Mouse (Mus musculus) ES-Bruce4 (cell line): ENCODE results near the gene Ptprm. TPM values are rescaled to one million over a fixed set of nuclear protein-coding genes. Genes with fewer than 3 reads are reported as not detected.

Experiments
- H3K27ac ChIP-seq: 2 replicates; pipeline ENCODE4 v1.5.1; 2012; ENCODE audit warnings: low read length, inconsistent platforms; ENCODE audit not compliant: insufficient read depth
- H3K27me3 ChIP-seq: 2 replicates; pipeline ENCODE4 v1.6.1; 2012; ENCODE audit warnings: mild to moderate bottlenecking, low read length, inconsistent platforms; ENCODE audit not compliant: control insufficient read depth, poor library complexity, insufficient read depth, severe bottlenecking
- H3K36me3 ChIP-seq: 2 replicates; pipeline ENCODE4 v1.6.1; 2012; ENCODE audit warnings: inconsistent platforms, mild to moderate bottlenecking, low read length, moderate library complexity; ENCODE audit not compliant: control insufficient read depth, poor library complexity, insufficient read depth, severe bottlenecking
- H3K4me1 ChIP-seq: one replicate; pipeline ENCODE4 v1.8.1; 2011; ENCODE audit warnings: low read length; ENCODE audit not compliant: control insufficient read depth, insufficient read depth
- H3K4me3 ChIP-seq: 2 replicates; pipeline ENCODE4 v1.5.1; 2011; ENCODE audit warnings: low read depth, mild to moderate bottlenecking, low read length
- H3K9ac ChIP-seq: 2 replicates; pipeline ENCODE4 v1.6.1; 2012; ENCODE audit warnings: low read depth, mild to moderate bottlenecking, inconsistent platforms; ENCODE audit not compliant: poor library complexity, severe bottlenecking
- H3K9me3 ChIP-seq: replicated peaks from 2 replicates; pipeline ENCODE4 v1.6.1; 2012; ENCODE audit warnings: mild to moderate bottlenecking, low read length, inconsistent platforms; ENCODE audit not compliant: control insufficient read depth, poor library complexity, insufficient read depth, severe bottlenecking
- CTCF ChIP-seq: IDR thresholded peaks from one replicate; pipeline ENCODE4 v1.8.1; 2011; ENCODE audit warnings: low read depth, low read length
- EP300 ChIP-seq: IDR thresholded peaks from 2 replicates; pipeline ENCODE4 v1.6.1; 2011; ENCODE audit warnings: low read depth, low read length; ENCODE audit not compliant: insufficient read depth
- POLR2A ChIP-seq: IDR thresholded peaks from one replicate; pipeline ENCODE4 v1.8.1; 2011; ENCODE audit warnings: low read length; ENCODE audit not compliant: insufficient read depth
- polyA plus RNA-seq: library from polyadenylated mRNA; stranded (reverse); fragments of >200 nt; gene quantifications from 2 replicates; pipeline ENCODE4 v1.2.4, GENCODE M21; 2011; ENCODE audit warnings: low read depth; ENCODE audit not compliant: missing spikeins, insufficient read depth, insufficient read length

The Ptprm gene
- polyA plus RNA-seq, 1 experiment: 10.8 TPM

DNA sequence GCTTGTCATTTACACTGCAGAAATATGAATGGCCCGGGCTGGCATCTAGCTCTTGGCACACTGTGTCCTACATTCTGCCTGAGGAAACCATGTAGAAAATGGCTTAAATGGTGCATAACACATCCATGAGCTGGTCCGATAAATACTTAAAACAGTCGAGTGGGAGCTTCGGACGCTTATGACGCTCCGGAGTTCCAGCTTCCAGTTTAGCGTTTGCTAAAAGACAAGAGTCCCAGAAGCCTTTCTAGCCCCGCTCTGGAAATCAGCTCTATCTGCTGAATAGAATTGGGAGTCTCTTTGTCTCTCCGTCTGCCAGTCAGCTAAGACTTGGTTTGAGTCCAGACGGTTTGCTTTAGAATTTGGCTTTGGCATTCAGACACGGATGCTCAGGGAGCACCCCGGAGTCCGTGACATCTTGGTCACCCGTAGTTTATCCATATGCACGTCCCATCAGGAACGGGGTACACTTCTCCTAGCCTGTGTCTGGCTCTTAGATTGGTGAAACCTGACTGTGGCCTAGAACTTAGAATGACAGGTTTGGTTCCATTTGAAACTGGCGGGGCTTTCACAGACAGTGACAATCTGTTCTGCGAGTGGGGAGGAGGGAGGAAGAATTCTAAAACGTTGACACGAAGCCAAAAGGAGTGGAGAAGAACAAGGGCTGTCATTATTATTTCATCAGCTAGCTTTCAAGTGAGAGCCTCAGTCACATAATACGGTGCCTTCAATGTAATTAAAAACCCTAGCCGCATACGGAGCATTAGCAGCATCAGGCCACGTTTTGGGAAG is 667.4 kb downstream of the Ptprm start:
- H3K9ac ChIP-seq: no peak overlapping the region
- no peaks in the 10 kb centered on the region for H3K27me3 ChIP-seq
- H3K36me3 ChIP-seq: no peaks in the 10 kb centered on the region
- H3K9me3 ChIP-seq: no peaks in the 10 kb centered on the region
- H3K4me1 ChIP-seq: no peaks in the 10 kb centered on the region
- H3K4me3 ChIP-seq: no peak overlapping the region
- no peak overlapping the region for H3K27ac ChIP-seq
- no peak for TF ChIP-seq POLR2A
- TF ChIP-seq CTCF: no peak
- TF ChIP-seq EP300: no peak

DNA sequence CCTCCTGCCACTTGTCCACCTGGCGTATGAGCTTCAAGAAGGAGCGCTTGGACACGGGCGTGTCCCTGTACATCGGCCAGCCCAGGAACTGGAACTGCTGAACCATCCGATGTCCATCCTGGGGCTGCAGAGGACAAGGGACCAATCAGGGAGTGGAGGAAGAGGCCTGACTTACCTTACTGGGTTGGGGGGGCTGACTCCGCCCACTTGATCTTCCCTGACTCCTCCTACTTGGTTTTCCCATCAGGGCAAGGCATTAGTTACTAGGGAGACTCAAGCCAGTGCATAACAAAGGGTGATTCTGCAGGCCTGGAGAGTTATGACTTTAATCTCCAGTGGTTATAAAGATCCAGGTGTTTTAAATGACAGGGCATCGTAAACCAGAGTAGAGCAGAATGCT is 670.8 kb downstream of the Ptprm start:
- H3K27ac ChIP-seq: no peak overlapping the region
- H3K36me3 ChIP-seq: no peaks in the 10 kb centered on the region
- H3K9ac ChIP-seq: no peak overlapping the region
- no peaks in the 10 kb centered on the region for H3K9me3 ChIP-seq
- no peaks in the 10 kb centered on the region for H3K4me1 ChIP-seq
- H3K4me3 ChIP-seq: 0 out of 2 replicates have a peak overlapping the region, but pooled peaks have one; percentile 42
- no peaks in the 10 kb centered on the region for H3K27me3 ChIP-seq
- no peak for TF ChIP-seq POLR2A
- no peak for TF ChIP-seq CTCF
- no peak for TF ChIP-seq EP300

DNA sequence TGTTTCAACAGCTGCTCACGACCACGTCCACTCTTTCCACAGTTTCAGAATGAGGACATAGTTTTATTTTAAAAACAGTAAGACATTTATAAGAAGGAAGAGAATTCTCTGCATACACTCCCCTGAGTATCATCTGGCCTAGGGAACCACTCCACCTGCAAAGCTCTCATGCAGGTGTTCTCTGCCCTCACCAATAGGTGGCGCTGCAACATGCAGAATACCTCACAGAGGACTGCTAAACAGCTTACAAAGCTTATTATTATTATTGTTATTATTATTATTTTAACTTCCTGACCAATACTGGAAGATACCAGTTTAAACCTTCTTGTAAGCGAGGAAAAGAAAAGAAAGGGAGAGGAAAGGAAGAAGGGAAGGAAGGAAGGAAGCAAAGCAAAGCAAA is 673.6 kb downstream of the Ptprm start:
- Histone ChIP-seq H3K27ac (no peak overlapping the region), H3K4me1 (no peaks in the 10 kb centered on the region), H3K9me3 (no peaks in the 10 kb centered on the region), H3K4me3 (no peak overlapping the region), H3K9ac (no peak overlapping the region), H3K36me3 (no peaks in the 10 kb centered on the region), H3K27me3 (no peaks in the 10 kb centered on the region)
- TF ChIP-seq POLR2A (no peak), CTCF (peak; percentile 65)

DNA sequence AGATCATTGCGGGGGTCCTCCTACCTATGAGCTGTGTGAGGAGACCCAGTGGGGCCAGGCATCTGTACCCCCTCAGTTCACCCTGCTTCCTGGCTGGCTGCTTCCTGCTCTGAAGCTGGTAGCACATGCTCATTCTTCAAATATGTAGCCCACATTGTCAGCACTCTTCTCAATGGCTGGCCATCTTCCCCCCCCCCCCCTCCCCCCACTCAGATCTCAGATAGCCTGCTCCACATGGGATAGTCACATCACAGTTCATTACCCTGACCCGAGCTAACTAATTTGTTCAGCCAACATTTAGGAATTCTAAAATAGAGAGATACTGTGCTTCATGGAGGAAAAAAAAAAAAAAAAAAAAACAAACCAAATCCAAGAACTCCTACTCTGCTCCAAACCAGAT is 679.6 kb downstream of the Ptprm start:
- H3K27ac ChIP-seq: no peak overlapping the region
- H3K9me3 ChIP-seq: no peaks in the 10 kb centered on the region

DNA sequence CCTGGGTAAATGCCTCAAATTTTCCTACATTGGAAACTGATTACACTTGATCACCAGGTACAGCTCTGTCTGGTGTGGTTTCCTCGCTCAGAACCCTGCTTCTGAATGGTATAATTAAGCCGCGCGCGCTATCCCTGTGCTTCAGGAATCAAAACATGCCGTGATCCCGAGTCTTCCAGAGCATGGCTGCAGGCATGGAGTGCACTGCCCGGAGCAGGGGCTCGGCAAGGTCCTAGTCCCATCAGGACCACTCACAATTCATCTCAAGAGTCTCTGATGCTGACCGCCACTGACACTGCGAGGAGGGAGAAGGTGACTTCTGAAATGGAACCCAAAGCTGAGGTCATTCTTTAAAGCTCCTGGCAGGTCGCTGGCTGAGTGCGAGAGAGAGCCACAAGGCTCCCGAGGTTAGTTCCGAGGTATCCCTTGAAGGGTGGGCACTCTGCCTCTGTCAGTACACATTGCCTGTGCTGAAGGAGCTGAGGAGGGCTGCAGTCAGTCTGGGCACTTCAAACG is 682.5 kb downstream of the Ptprm start:
- no peak for TF ChIP-seq CTCF
- no peak for TF ChIP-seq EP300
- Histone ChIP-seq H3K27ac (no peak overlapping the region), H3K36me3 (no peaks in the 10 kb centered on the region), H3K9ac (no peak overlapping the region), H3K9me3 (no peaks in the 10 kb centered on the region), H3K4me3 (no peak overlapping the region), H3K4me1 (no peaks in the 10 kb centered on the region), H3K27me3 (no peaks in the 10 kb centered on the region)

More for the DNA sequence above, 679.6 kb downstream of the Ptprm start:
- Histone ChIP-seq H3K4me3 (no peak overlapping the region), H3K9ac (no peak overlapping the region), H3K36me3 (no peaks in the 10 kb centered on the region), H3K4me1 (no peaks in the 10 kb centered on the region), H3K27me3 (no peaks in the 10 kb centered on the region)
- TF ChIP-seq CTCF (no peak), POLR2A (no peak), EP300 (no peak)

DNA sequence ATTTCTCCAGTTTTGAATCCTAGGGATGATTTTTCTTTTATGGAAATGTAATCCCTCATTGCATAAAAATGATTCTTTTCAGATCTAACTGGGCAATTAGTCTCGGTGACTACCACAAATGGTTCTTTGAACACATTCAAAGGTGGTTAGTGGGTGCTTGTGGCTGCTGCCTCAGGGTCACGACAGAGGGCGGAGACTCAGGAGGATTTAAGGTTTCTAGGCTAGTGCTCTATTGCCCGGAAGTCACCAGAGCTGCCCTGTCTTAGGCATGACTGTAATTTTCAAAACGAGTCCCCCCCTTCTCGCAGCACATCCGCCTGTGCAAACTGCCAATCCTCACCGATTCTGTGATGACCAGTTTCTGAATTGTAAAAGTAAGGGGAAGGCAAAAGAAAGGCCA is 683.0 kb downstream of the Ptprm start:
- no peaks in the 10 kb centered on the region for H3K4me1 ChIP-seq

More for the DNA sequence above, 683.0 kb downstream of the Ptprm start:
- H3K27me3 ChIP-seq: no peaks in the 10 kb centered on the region
- TF ChIP-seq CTCF (no peak), POLR2A (no peak), EP300 (no peak)
- no peaks in the 10 kb centered on the region for H3K36me3 ChIP-seq
- H3K9ac ChIP-seq: no peak overlapping the region
- no peak overlapping the region for H3K4me3 ChIP-seq
- no peaks in the 10 kb centered on the region for H3K9me3 ChIP-seq
- H3K27ac ChIP-seq: no peak overlapping the region
